Mouse (Mus musculus) olfactory bulb, adult 2 months (tissue): ENCODE results near the gene Tigd3.

ENCODE experiments used
- CTCF ChIP-seq: fragments of 200-500 bp; IDR thresholded peaks from 2 replicates; pipeline ENCODE4 v1.5.1; 2012; ENCODE audit warnings: low read depth, mild to moderate bottlenecking, low read length, moderate library complexity; ENCODE audit not compliant: insufficient read depth
- POLR2A ChIP-seq: fragments of 200-500 bp; IDR thresholded peaks from 2 replicates; pipeline ENCODE4 v1.6.1; 2012; ENCODE audit warnings: mild to moderate bottlenecking, low read depth, low read length, moderate library complexity; ENCODE audit not compliant: insufficient read depth

DNA sequence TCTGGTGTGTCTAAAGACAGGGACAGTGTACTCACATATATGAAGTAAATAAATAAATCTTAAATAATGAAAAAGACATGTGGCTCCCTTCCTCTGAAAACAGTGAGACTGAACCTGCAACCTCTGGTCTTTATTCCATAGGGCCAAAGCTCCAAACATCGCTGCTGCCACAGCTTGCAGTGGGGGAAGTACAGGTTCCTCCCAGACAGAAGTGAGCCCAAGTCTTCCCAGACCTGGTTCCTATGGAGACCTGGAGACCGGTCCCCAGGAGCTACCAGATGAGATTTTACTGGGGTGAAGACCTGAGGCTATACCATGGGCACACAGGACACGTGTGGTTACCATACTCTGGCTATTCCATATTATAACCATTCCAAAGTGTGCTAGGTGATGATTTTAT is 43.1 kb downstream of the Tigd3 start:
- TF ChIP-seq CTCF (no peak), POLR2A (no peak)
